Mouse (Mus musculus) thymus, adult 2 months (tissue): ENCODE measurements around the gene Sufu. TPM values are rescaled to one million over a fixed set of nuclear protein-coding genes. Genes with fewer than 3 reads are reported as not detected.

Source experiments
- DNase-seq: peaks from one replicate; pipeline ENCODE4 v3.0.0; 2021
- H3K27ac ChIP-seq: fragments of 200-500 bp; 2 replicates; pipeline ENCODE4 v1.5.1; 2012; ENCODE audit warnings: low read length, control low read depth; ENCODE audit not compliant: control insufficient read depth, insufficient read depth
- H3K27me3 ChIP-seq: fragments of 200-500 bp; 2 replicates; pipeline ENCODE4 v1.6.1; 2012; ENCODE audit warnings: mild to moderate bottlenecking, low read length, moderate library complexity, mixed read lengths; ENCODE audit not compliant: control insufficient read depth, insufficient read depth
- H3K36me3 ChIP-seq: fragments of 200-500 bp; 2 replicates; pipeline ENCODE4 v1.6.1; 2012; ENCODE audit warnings: mild to moderate bottlenecking, low read length, moderate library complexity; ENCODE audit not compliant: control insufficient read depth, insufficient read depth
- H3K4me1 ChIP-seq: fragments of 200-500 bp; replicated peaks from 2 replicates; pipeline ENCODE4 v1.6.1; 2012; ENCODE audit warnings: low read length; ENCODE audit not compliant: control insufficient read depth, insufficient read depth
- H3K4me3 ChIP-seq: fragments of 200-500 bp; 2 replicates; pipeline ENCODE4 v1.5.1; 2012; ENCODE audit warnings: mild to moderate bottlenecking, low read length, control low read depth, moderate library complexity; ENCODE audit not compliant: control insufficient read depth, insufficient read depth
- CTCF ChIP-seq: fragments of 200-500 bp; IDR thresholded peaks from 2 replicates; pipeline ENCODE4 v1.5.1; 2012; ENCODE audit warnings: mild to moderate bottlenecking, control low read depth, low read length, moderate library complexity, borderline replicate concordance; ENCODE audit not compliant: control insufficient read depth, poor library complexity, insufficient read depth; ENCODE audit errors: extremely low read depth
- POLR2A ChIP-seq: fragments of 200-500 bp; IDR thresholded peaks from 2 replicates; pipeline ENCODE4 v1.6.1; 2012; ENCODE audit warnings: mild to moderate bottlenecking, low read length, control low read depth, moderate library complexity; ENCODE audit not compliant: control insufficient read depth, poor library complexity, insufficient read depth; ENCODE audit errors: extremely low read depth
- WGBS: fragments of 180-500 bp; shearing (Covaris S2); methylation state at CpG from one replicate; pipeline ENCODE4 v1.1.7; 2018; 5-methylcytosine and 5-hydroxymethylcytosine counted together
- polyA plus RNA-seq: library from polyadenylated mRNA; depleted of rRNA; stranded (reverse); fragments of >200 nt; gene quantifications from 2 replicates; pipeline ENCODE4 v1.2.3, GENCODE M21; 2012

Sufu gene
- polyA plus RNA-seq, 1 experiment, result 31.3 TPM

GRCm38 (mm10) chr19:46356701-46357138 lies 40.0 kb upstream of the Sufu start:
- Histone ChIP-seq H3K4me1 (peaks cover 19% of the 10 kb centered on the region), H3K36me3 (no peaks in the 10 kb centered on the region), H3K4me3 (peak overlapping the region; percentile 44), H3K27me3 (no peaks in the 10 kb centered on the region), H3K27ac (no peak overlapping the region)
- TF ChIP-seq POLR2A, result 0 out of 2 replicates have a peak, but pooled peaks have one; percentile 23
- TF ChIP-seq CTCF, result no peak
- peak; percentile 86 for DNase-seq
- 1% methylated on average over 29 of the region's 29 CpGs for WGBS

GRCm38 (mm10) chr19:46357344-46358280 lies 39.1 kb upstream of the Sufu start:
- Histone ChIP-seq H3K4me3 (peak overlapping the region; percentile 44), H3K36me3 (no peaks in the 10 kb centered on the region), H3K27ac (no peak overlapping the region), H3K27me3 (no peaks in the 10 kb centered on the region), H3K4me1 (peaks cover 19% of the 10 kb centered on the region)
- DNase-seq, result peak; percentile 24
- no peak for TF ChIP-seq POLR2A
- 1% methylated on average over 25 of the region's 25 CpGs for WGBS

DNA sequence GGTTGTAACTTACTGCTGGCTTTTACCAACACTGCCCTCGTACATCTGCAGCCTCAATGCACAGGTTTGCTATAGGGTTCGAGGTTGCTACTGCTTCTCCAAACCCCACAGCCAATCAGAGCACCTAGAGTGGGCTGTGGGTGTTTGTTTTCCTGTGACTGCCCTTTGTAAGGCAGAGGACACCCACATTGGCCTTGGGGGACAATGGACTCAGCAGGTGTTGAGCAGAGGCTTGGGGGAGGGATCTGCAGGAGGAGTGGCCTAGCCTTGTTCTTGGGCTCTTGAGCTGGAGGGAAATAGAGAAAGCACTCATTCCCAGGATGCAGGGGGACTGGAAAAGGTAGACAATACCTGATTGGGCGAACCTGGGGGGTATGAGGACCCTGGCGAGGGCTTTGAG lies 38.3 kb upstream of the Sufu start:
- 45% methylated on average over 4 of the region's 4 CpGs for WGBS
- no peaks in the 10 kb centered on the region for H3K27me3 ChIP-seq
- DNase-seq, result no peak
- H3K36me3 ChIP-seq, result no peaks in the 10 kb centered on the region
- no peak overlapping the region for H3K4me3 ChIP-seq
- peaks cover 19% of the 10 kb centered on the region for H3K4me1 ChIP-seq
- TF ChIP-seq CTCF (no peak), POLR2A (no peak)
- no peak overlapping the region for H3K27ac ChIP-seq

DNA sequence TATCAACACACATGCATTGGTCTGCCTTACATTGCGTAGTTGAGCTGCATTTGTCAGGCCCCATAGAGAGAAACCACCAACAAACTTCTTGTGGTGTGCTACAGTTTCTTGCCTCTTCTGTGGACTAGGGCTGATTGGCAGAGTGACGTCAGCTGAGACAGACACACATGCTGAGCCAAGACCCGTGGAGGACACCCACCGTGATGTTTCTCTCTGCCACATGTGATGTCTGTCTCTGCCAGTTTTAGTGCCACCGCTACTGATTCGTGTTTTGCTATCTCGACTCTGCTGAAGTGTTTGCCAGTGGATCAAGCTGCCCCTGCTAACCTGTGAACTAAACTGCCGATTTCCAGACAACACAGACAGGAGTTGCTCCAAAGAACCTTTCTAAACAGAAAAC lies 34.6 kb upstream of the Sufu start:
- H3K27me3 ChIP-seq, result no peaks in the 10 kb centered on the region
- peaks cover 14% of the 10 kb centered on the region for H3K4me1 ChIP-seq
- TF ChIP-seq POLR2A (no peak), CTCF (no peak)
- no peak for DNase-seq
- H3K36me3 ChIP-seq, result no peaks in the 10 kb centered on the region
- H3K27ac ChIP-seq, result no peak overlapping the region
- no peak overlapping the region for H3K4me3 ChIP-seq
- WGBS, result 93% methylated on average over 8 of the region's 8 CpGs

GRCm38 (mm10) chr19:46363294-46364009 lies 33.2 kb upstream of the Sufu start:
- no peak for DNase-seq
- Histone ChIP-seq H3K36me3 (no peaks in the 10 kb centered on the region), H3K27ac (no peak overlapping the region; the same call in 1 of the 2 replicates), H3K27me3 (no peaks in the 10 kb centered on the region), H3K4me3 (no peak overlapping the region), H3K4me1 (peaks cover 2% of the 10 kb centered on the region; the same call in 1 of the 2 replicates)
- TF ChIP-seq POLR2A, result no peak
- TF ChIP-seq CTCF, result no peak
- WGBS, result 74% methylated on average over 11 of the region's 11 CpGs

GRCm38 (mm10) chr19:46367798-46368590 lies 28.7 kb upstream of the Sufu start:
- no peak overlapping the region for H3K4me3 ChIP-seq
- 84% methylated on average over 23 of the region's 23 CpGs for WGBS
- H3K36me3 ChIP-seq, result no peaks in the 10 kb centered on the region
- H3K4me1 ChIP-seq, result no peaks in the 10 kb centered on the region; the same call in 1 of the 2 replicates
- TF ChIP-seq POLR2A, result no peak
- no peak for TF ChIP-seq CTCF
- no peak for DNase-seq
- no peaks in the 10 kb centered on the region for H3K27me3 ChIP-seq
- H3K27ac ChIP-seq, result no peak overlapping the region
